Mouse (Mus musculus): Measurements from ENCODE around the gene Nop58. TPM values are rescaled to one million over a fixed set of nuclear protein-coding genes. Genes with fewer than 3 reads are reported as not detected.

Nop58 gene
- polyA plus RNA-seq, 1 experiment from 2014 or later: 162 TPM

- WGBS: 92% methylated on average over 3 of the region's 3 CpGs
- no peak for TF ChIP-seq CTCF (IDR thresholded peaks at IDR 0.05; ENCODE audit: low read depth)
- Histone ChIP-seq H3K27me3 (ENCODE audit: insufficient read depth, low read length) (no peaks in the 10 kb centered on the region), H3K9ac (ENCODE audit: low read depth, low read length) (no peak overlapping the region), H3K27ac (no peak overlapping the region), H3K4me1 (replicated peaks; ENCODE audit: insufficient read depth, low read length) (no peaks in the 10 kb centered on the region), H3K36me3 (ENCODE audit: insufficient read depth, low read length) (peaks cover 16% of the 10 kb centered on the region), H3K9me3 (replicated peaks; ENCODE audit: low read length) (no peaks in the 10 kb centered on the region), H3K4me3 (replicated peaks; ENCODE audit: low read depth, low read length) (no peak overlapping the region), H3K4me2 (ENCODE audit: low read length) (no peak overlapping the region)
- no peak for ATAC-seq (replicated peaks; ENCODE audit: low FRiP score, low read depth)
- DNase-seq (ENCODE audit: low spot score): no peak
Measured at GRCm38 (mm10) chr1:59653243-59653911, 31.4 kb upstream of the Nop58 start.

GRCm38 (mm10) chr1:59656244-59657171 is 28.3 kb upstream of the Nop58 start:
- Histone ChIP-seq H3K9ac (ENCODE audit: low read depth, low read length) (no peak overlapping the region), H3K4me2 (ENCODE audit: low read length) (no peak overlapping the region), H3K27me3 (ENCODE audit: insufficient read depth, low read length) (no peaks in the 10 kb centered on the region), H3K4me3 (replicated peaks; ENCODE audit: low read depth, low read length) (no peak overlapping the region), H3K4me1 (replicated peaks; ENCODE audit: insufficient read depth, low read length) (no peaks in the 10 kb centered on the region), H3K27ac (no peak overlapping the region), H3K9me3 (replicated peaks; ENCODE audit: low read length) (no peaks in the 10 kb centered on the region), H3K36me3 (ENCODE audit: insufficient read depth, low read length) (peaks cover 11% of the 10 kb centered on the region; the same call in 1 of the 2 replicates)
- WGBS: 82% methylated on average over 7 of the region's 7 CpGs
- DNase-seq (ENCODE audit: low spot score) (peak; percentile 32), ATAC-seq (replicated peaks; ENCODE audit: low FRiP score, low read depth) (no peak)
- peak; percentile 35; the same call in 1 of the 2 replicates for TF ChIP-seq CTCF (IDR thresholded peaks at IDR 0.05; ENCODE audit: low read depth)

GRCm38 (mm10) chr1:59663456-59664135 is 21.2 kb upstream of the Nop58 start:
- DNase-seq (ENCODE audit: low spot score) (no peak), ATAC-seq (replicated peaks; ENCODE audit: low FRiP score, low read depth) (no peak)
- Histone ChIP-seq H3K27me3 (ENCODE audit: insufficient read depth, low read length) (no peaks in the 10 kb centered on the region), H3K4me1 (replicated peaks; ENCODE audit: insufficient read depth, low read length) (no peaks in the 10 kb centered on the region), H3K27ac (no peak overlapping the region), H3K36me3 (ENCODE audit: insufficient read depth, low read length) (0 out of 2 replicates have a peak, but pooled peaks cover 3% of the 10 kb centered on the region), H3K4me2 (ENCODE audit: low read length) (no peak overlapping the region), H3K9me3 (replicated peaks; ENCODE audit: low read length) (no peaks in the 10 kb centered on the region), H3K4me3 (replicated peaks; ENCODE audit: low read depth, low read length) (no peak overlapping the region), H3K9ac (ENCODE audit: low read depth, low read length) (no peak overlapping the region)
- TF ChIP-seq CTCF (IDR thresholded peaks at IDR 0.05; ENCODE audit: low read depth): no peak
- WGBS: 91% methylated on average over 2 of the region's 3 CpGs

GRCm38 (mm10) chr1:59668871-59669270 is 15.9 kb upstream of the Nop58 start:
- DNase-seq (ENCODE audit: low spot score) (no peak), ATAC-seq (replicated peaks; ENCODE audit: low FRiP score, low read depth) (no peak)
- Histone ChIP-seq H3K9me3 (replicated peaks; ENCODE audit: low read length) (no peaks in the 10 kb centered on the region), H3K27ac (no peak overlapping the region), H3K4me2 (ENCODE audit: low read length) (0 out of 2 replicates have a peak overlapping the region, but pooled peaks have one; percentile 71), H3K27me3 (ENCODE audit: insufficient read depth, low read length) (no peaks in the 10 kb centered on the region), H3K4me1 (replicated peaks; ENCODE audit: insufficient read depth, low read length) (no peaks in the 10 kb centered on the region), H3K36me3 (ENCODE audit: insufficient read depth, low read length) (0 out of 2 replicates have a peak, but pooled peaks cover 8% of the 10 kb centered on the region), H3K9ac (ENCODE audit: low read depth, low read length) (no peak overlapping the region), H3K4me3 (replicated peaks; ENCODE audit: low read depth, low read length) (no peak overlapping the region)
- TF ChIP-seq CTCF (IDR thresholded peaks at IDR 0.05; ENCODE audit: low read depth): no peak
- 82% methylated on average over 2 of the region's 2 CpGs for WGBS

- Histone ChIP-seq H3K36me3 (ENCODE audit: insufficient read depth, low read length) (0 out of 2 replicates have a peak, but pooled peaks cover 8% of the 10 kb centered on the region), H3K27ac (peak overlapping the region; percentile 98), H3K4me1 (replicated peaks; ENCODE audit: insufficient read depth, low read length) (no peaks in the 10 kb centered on the region), H3K9ac (ENCODE audit: low read depth, low read length) (peak overlapping the region; percentile 99), H3K4me2 (ENCODE audit: low read length) (peak overlapping the region; percentile 71), H3K4me3 (replicated peaks; ENCODE audit: low read depth, low read length) (peak overlapping the region; percentile 98), H3K9me3 (replicated peaks; ENCODE audit: low read length) (no peaks in the 10 kb centered on the region), H3K27me3 (ENCODE audit: insufficient read depth, low read length) (no peaks in the 10 kb centered on the region)
- WGBS: under 1% methylated on average over 54 of the region's 54 CpGs
- DNase-seq (ENCODE audit: low spot score): peak; percentile 41
- TF ChIP-seq CTCF (IDR thresholded peaks at IDR 0.05; ENCODE audit: low read depth): no peak
- ATAC-seq (replicated peaks; ENCODE audit: low FRiP score, low read depth): peak; percentile 67; the same call in 1 of the 2 replicates
Measured at GRCm38 (mm10) chr1:59669962-59670630, 14.7 kb upstream of the Nop58 start.
